Comparison of ENCODE assay signal across 26 mouse cellular contexts in genomic region chr5:143514878-143515277, GRCm38 (mm10). TPM values are rescaled to one million over a fixed set of nuclear protein-coding genes. Genes with fewer than 3 reads are reported as not detected.
DNase-seq lines count a peak whose midpoint lies in the region; ATAC-seq and TF ChIP-seq lines count a peak whose summit lies in the region.
"Had no signal": no experiment of that assay in that cellular context is flagged by ENCODE, and none has a peak within 500 bp of the region (broad histone marks: within the 10 kb centered on the region; RNA-seq: fewer than 3 reads in every experiment).

No protein-coding gene starts in this region.

- H3K27ac ChIP-seq in intestine, postnatal 0 days (ENCODE audit: low read depth, low read length), result peak overlapping the region; percentile 57
- H3K27ac ChIP-seq in intestine, embryonic 16.5 days (ENCODE audit: low read length), result no peak overlapping the region
- H3K27ac ChIP-seq in brown adipose tissue, adult 24 weeks (replicated peaks; ENCODE audit: low read depth, low read length), result 0 out of 2 replicates have a peak overlapping the region, but pooled peaks have one; percentile 8
- H3K27ac ChIP-seq: embryonic facial prominence, embryonic 10.5 days; embryonic facial prominence, embryonic 13.5 days; forebrain, embryonic 12.5 days; forebrain, embryonic 15.5 days; heart, adult 2 months; heart, embryonic 10.5 days; heart, embryonic 13.5 days; hindbrain, embryonic 12.5 days had no signal

- intact Hi-C loops in heart, postnatal 10 days (cut with DNase I), result no loop called here

- H3K9me3 ChIP-seq in intestine, postnatal 0 days (ENCODE audit: control insufficient read depth), result no peaks in the 10 kb centered on the region
- no peaks in the 10 kb centered on the region for H3K9me3 ChIP-seq in intestine, embryonic 16.5 days (ENCODE audit: control insufficient read depth, low read length)
- H3K9me3 ChIP-seq: embryonic facial prominence, embryonic 10.5 days; embryonic facial prominence, embryonic 13.5 days; forebrain, embryonic 12.5 days; forebrain, embryonic 15.5 days; heart, embryonic 10.5 days; heart, embryonic 13.5 days; hindbrain, embryonic 12.5 days had no signal

- H3K4me2 ChIP-seq in intestine, postnatal 0 days (replicated peaks; ENCODE audit: low read depth), result no peak overlapping the region
- no peak overlapping the region for H3K4me2 ChIP-seq in intestine, embryonic 16.5 days (ENCODE audit: low read depth, low read length)
- H3K4me2 ChIP-seq: embryonic facial prominence, embryonic 13.5 days; forebrain, embryonic 12.5 days; forebrain, embryonic 15.5 days; heart, embryonic 13.5 days; hindbrain, embryonic 12.5 days had no signal

- H3K4me3 ChIP-seq in intestine, postnatal 0 days (ENCODE audit: low read depth, low read length), result no peak overlapping the region
- H3K4me3 ChIP-seq in intestine, embryonic 16.5 days (ENCODE audit: low read length), result no peak overlapping the region
- no peak overlapping the region for H3K4me3 ChIP-seq in brown adipose tissue, adult 24 weeks (ENCODE audit: insufficient read depth, low read depth, low read length)
- H3K4me3 ChIP-seq: embryonic facial prominence, embryonic 10.5 days; embryonic facial prominence, embryonic 13.5 days; erythroblast, embryonic 14.5 days; forebrain, embryonic 12.5 days; forebrain, embryonic 15.5 days; heart, adult 2 months; heart, embryonic 10.5 days; heart, embryonic 13.5 days; hindbrain, embryonic 12.5 days had no signal

- H3K4me1 ChIP-seq in intestine, postnatal 0 days (replicated peaks; ENCODE audit: control insufficient read depth, insufficient read depth, low read length), result peaks cover 7% of the 10 kb centered on the region
- peaks cover 35% of the 10 kb centered on the region for H3K4me1 ChIP-seq in intestine, embryonic 16.5 days (ENCODE audit: control insufficient read depth, insufficient read depth, low read length)
- peaks cover 46% of the 10 kb centered on the region for H3K4me1 ChIP-seq in brown adipose tissue, adult 24 weeks (ENCODE audit: control insufficient read depth, insufficient read depth, insufficient read length, low read length)
- H3K4me1 ChIP-seq: forebrain, embryonic 15.5 days had no signal

- TF ChIP-seq CTCF in intestine, postnatal 0 days (IDR thresholded peaks at IDR 0.05; ENCODE audit: low read depth), result no peak

- H3K36me3 ChIP-seq in intestine, postnatal 0 days (ENCODE audit: control insufficient read depth, insufficient read depth), result peaks cover 56% of the 10 kb centered on the region
- peaks cover 8% of the 10 kb centered on the region for H3K36me3 ChIP-seq in intestine, embryonic 16.5 days (ENCODE audit: control insufficient read depth, insufficient read depth, low read length)

- H3K9ac ChIP-seq in intestine, postnatal 0 days (ENCODE audit: low read depth, low read length), result peak overlapping the region; percentile 11; the same call in 1 of the 2 replicates
- no peak overlapping the region for H3K9ac ChIP-seq in intestine, embryonic 16.5 days (ENCODE audit: low read depth, low read length)
- H3K9ac ChIP-seq: embryonic facial prominence, embryonic 13.5 days; forebrain, embryonic 12.5 days; forebrain, embryonic 15.5 days; heart, embryonic 13.5 days; hindbrain, embryonic 12.5 days had no signal

- no peaks in the 10 kb centered on the region for H3K27me3 ChIP-seq in intestine, postnatal 0 days (replicated peaks; ENCODE audit: control insufficient read depth, insufficient read depth, low read length)
- H3K27me3 ChIP-seq in intestine, embryonic 16.5 days (replicated peaks; ENCODE audit: control insufficient read depth, insufficient read depth, low read length), result no peaks in the 10 kb centered on the region
- H3K27me3 ChIP-seq: embryonic facial prominence, embryonic 13.5 days; forebrain, embryonic 12.5 days; forebrain, embryonic 15.5 days; heart, embryonic 13.5 days; hindbrain, embryonic 12.5 days had no signal

- WGBS in intestine, postnatal 0 days, result 69% methylated on average over 5 of the region's 5 CpGs
- WGBS in intestine, embryonic 16.5 days, result 88% methylated on average over 5 of the region's 5 CpGs

- ATAC-seq in intestine, postnatal 0 days, result no peak
- no peak for ATAC-seq in intestine, embryonic 16.5 days
- ATAC-seq: forebrain, embryonic 15.5 days; hindbrain, embryonic 16.5 days had no signal

- peak; percentile 54 for DNase-seq in ES-CJ7 (ENCODE audit: low read depth, low spot score)
- DNase-seq in heart, postnatal 10 days, result no peak
- no peak for DNase-seq in layer of hippocampus, adult 11-12 months (ENCODE audit: low spot score)
- no peak for DNase-seq in ovary, postnatal 36 days (ENCODE audit: low spot score)
- DNase-seq: adrenal gland, adult 2 months; adrenal gland, postnatal 14 days; cerebellum, adult 11-12 months; cerebellum, adult 8-10 months; cerebellum, postnatal 10 days; cerebellum, postnatal 36 days; embryo, embryonic 11 days; gastrocnemius, postnatal 10 days; gastrocnemius, postnatal 36 days; heart, adult 2 months had no signal

RNA-seq across cellular contexts. Expression of gene Rac1, which starts 13.0 kb away (rescaled TPM):
- polyA plus RNA-seq in intestine, postnatal 0 days (2015; fragmentation: Nextera tagmentation; extraction: Ambion mirVana), result 375 and 413 TPM in 2 replicates
- polyA plus RNA-seq in intestine, embryonic 16.5 days (2015; fragmentation: Nextera tagmentation; extraction: Ambion mirVana), result 52.6 and 307 TPM in 2 replicates
- polyA plus RNA-seq in brown adipose tissue, adult 24 weeks (2012; ENCODE audit: insufficient read depth, insufficient read length, missing spikeins), result 165 and 188 TPM in 2 replicates
- total RNA-seq in heart, postnatal 10 days (2021), result 100 to 1,000 TPM; 314 to 339 TPM

RNA-seq across cellular contexts. Expression of gene Daglb, which starts 50.5 kb away (rescaled TPM):
- polyA plus RNA-seq in intestine, postnatal 0 days (2015; fragmentation: Nextera tagmentation; extraction: Ambion mirVana), result 10.6 and 11.4 TPM in 2 replicates
- polyA plus RNA-seq in intestine, embryonic 16.5 days (2015; fragmentation: Nextera tagmentation; extraction: Ambion mirVana), result 16.2 and 18.5 TPM in 2 replicates
- 3.7 and 4.8 TPM in 2 replicates for polyA plus RNA-seq in brown adipose tissue, adult 24 weeks (2012; ENCODE audit: insufficient read depth, insufficient read length, missing spikeins)
- total RNA-seq in heart, postnatal 10 days (2021), result 1 to 10 TPM; 7.9 to 8.8 TPM
